ENCODE assay signal across 11 mouse cellular contexts in genomic region chrX:101979267-101979666, GRCm38 (mm10).
DNase-seq lines count a peak whose midpoint lies in the region; ATAC-seq and TF ChIP-seq lines count a peak whose summit lies in the region.
"Had no signal": no experiment of that assay in that cellular context is flagged by ENCODE, and none has a peak within 500 bp of the region (broad histone marks: within the 10 kb centered on the region; RNA-seq: fewer than 3 reads in every experiment).

No protein-coding gene starts in this region.

- in situ Hi-C loops in ES-E14 (cut with MboI; ENCODE audit: low sequenced_read_pairs in 2 of 2, unreplicated experiment in 2 of 2), result loop anchor here in 1 of 2 experiments (10.0 kb wide), 1 partner anchor 86 kb away; no protein-coding TSS in a partner anchor

- no peak overlapping the region for H3K27ac ChIP-seq in kidney, adult 2 months (ENCODE audit: insufficient read depth, low read depth, low read length)
- no peak overlapping the region for H3K27ac ChIP-seq in ES-E14 (ENCODE audit: insufficient read depth, low read depth, low read length, poor library complexity, severe bottlenecking)
- H3K27ac ChIP-seq in embryonic facial prominence, embryonic 14.5 days (replicated peaks; ENCODE audit: low read depth, low read length), result peak overlapping the region; percentile 30; the same call in 1 of the 2 replicates
- no peak overlapping the region for H3K27ac ChIP-seq in forebrain, embryonic 16.5 days (ENCODE audit: low read length)
- H3K27ac ChIP-seq: macrophage had no signal

- no peak overlapping the region for H3K4me2 ChIP-seq in embryonic facial prominence, embryonic 14.5 days (ENCODE audit: low read depth, low read length)
- H3K4me2 ChIP-seq in forebrain, embryonic 16.5 days (ENCODE audit: low read length), result no peak overlapping the region

- WGBS in kidney, adult 2 months, result 45% methylated on average over 5 of the region's 5 CpGs
- 35% methylated on average over 5 of the region's 5 CpGs for WGBS in embryonic facial prominence, embryonic 14.5 days
- 41% methylated on average over 5 of the region's 5 CpGs for WGBS in forebrain, embryonic 16.5 days

- H3K36me3 ChIP-seq in kidney, adult 2 months (ENCODE audit: control insufficient read depth, insufficient read depth, low read length), result no peaks in the 10 kb centered on the region
- no peaks in the 10 kb centered on the region for H3K36me3 ChIP-seq in ES-E14 (ENCODE audit: control insufficient read depth, insufficient read depth, low read length, poor library complexity, severe bottlenecking)
- H3K36me3 ChIP-seq in embryonic facial prominence, embryonic 14.5 days (ENCODE audit: control insufficient read depth, insufficient read depth, low read length), result no peaks in the 10 kb centered on the region
- H3K36me3 ChIP-seq in forebrain, embryonic 16.5 days (ENCODE audit: control insufficient read depth, insufficient read depth), result no peaks in the 10 kb centered on the region

- no peaks in the 10 kb centered on the region for H3K27me3 ChIP-seq in kidney, adult 2 months (replicated peaks; ENCODE audit: control insufficient read depth, insufficient read depth, low read length)
- H3K27me3 ChIP-seq in embryonic facial prominence, embryonic 14.5 days (replicated peaks; ENCODE audit: control insufficient read depth, insufficient read depth, low read length), result peaks cover 4% of the 10 kb centered on the region; the same call in 1 of the 2 replicates
- no peaks in the 10 kb centered on the region; the same call in 1 of the 2 replicates for H3K27me3 ChIP-seq in forebrain, embryonic 16.5 days (replicated peaks; ENCODE audit: control insufficient read depth, insufficient read depth, low read length)

- H3K4me3 ChIP-seq in kidney, adult 2 months (ENCODE audit: insufficient read depth, low read depth, low read length), result no peak overlapping the region
- peak overlapping the region in 1 of 2 experiments; percentile 44; a peak in 1 of 4 replicates for H3K4me3 ChIP-seq in ES-E14 (ENCODE audit: insufficient read depth in 1 of 2, low read depth in 1 of 2, low read length in 2 of 2, poor library complexity in 1 of 2, severe bottlenecking in 1 of 2)
- no peak overlapping the region for H3K4me3 ChIP-seq in embryonic facial prominence, embryonic 14.5 days (ENCODE audit: low read depth, low read length)
- H3K4me3 ChIP-seq in forebrain, embryonic 16.5 days (replicated peaks; ENCODE audit: low read length), result no peak overlapping the region
- H3K4me3 ChIP-seq: erythroblast, embryonic 14.5 days had no signal

- no peak overlapping the region for H3K9ac ChIP-seq in ES-E14 (ENCODE audit: insufficient read depth, low read depth, low read length, poor library complexity, severe bottlenecking)
- no peak overlapping the region for H3K9ac ChIP-seq in embryonic facial prominence, embryonic 14.5 days (ENCODE audit: low read depth, low read length)
- no peak overlapping the region for H3K9ac ChIP-seq in forebrain, embryonic 16.5 days (replicated peaks; ENCODE audit: low read depth, low read length)

- TF ChIP-seq CTCF in kidney, adult 2 months (conservative IDR thresholded peaks at IDR 0.05; ENCODE audit: insufficient read depth, insufficient read length, low read depth, low read length), result no peak

- H3K4me1 ChIP-seq in kidney, adult 2 months (ENCODE audit: control insufficient read depth, insufficient read depth, low read length), result peaks cover 3% of the 10 kb centered on the region; the same call in 1 of the 2 replicates
- H3K4me1 ChIP-seq in ES-E14 (ENCODE audit: control insufficient read depth in 2 of 2, insufficient read depth in 2 of 2, low read length in 2 of 2, poor library complexity in 1 of 2), result peaks cover 0 to 6% of the 10 kb centered on the region in 2 experiments; a peak in 1 of 4 replicates
- H3K4me1 ChIP-seq in embryonic facial prominence, embryonic 14.5 days (ENCODE audit: control insufficient read depth, insufficient read depth, low read length), result no peaks in the 10 kb centered on the region
- no peaks in the 10 kb centered on the region for H3K4me1 ChIP-seq in forebrain, embryonic 16.5 days (replicated peaks; ENCODE audit: control insufficient read depth, insufficient read depth, low read length)

- intact Hi-C loops in left cerebral cortex, postnatal 36 days (cut with DNase I), result no loop called here

- no peak for TF ChIP-seq POLR2A in kidney, adult 2 months (IDR thresholded peaks at IDR 0.05; ENCODE audit: low read depth, low read length)

- peak; percentile 2 for DNase-seq in kidney, adult 2 months
- DNase-seq in kidney, postnatal 25 days, result no peak
- DNase-seq in ES-E14 (ENCODE audit: low read depth, low spot score), result peak; percentile 44
- DNase-seq in embryonic facial prominence, embryonic 14.5 days (ENCODE audit: low spot score), result peak; percentile 65
- no peak for DNase-seq in left cerebral cortex, postnatal 36 days (ENCODE audit: low spot score in 2 of 2)
- DNase-seq in right cerebral cortex, postnatal 25 days, result no peak
- DNase-seq: thymus, adult 2 months had no signal

- peak; percentile 82 for ATAC-seq in embryonic facial prominence, embryonic 14.5 days (ENCODE audit: low read depth)
- peak; percentile 82 for ATAC-seq in megakaryocyte progenitor cell, adult 5-6 weeks (replicated peaks; ENCODE audit: poor library complexity)
- no peak for ATAC-seq in forebrain, embryonic 16.5 days

- no peaks in the 10 kb centered on the region for H3K9me3 ChIP-seq in ES-E14 (ENCODE audit: control insufficient read depth, insufficient read depth, low read depth, low read length)
- H3K9me3 ChIP-seq in embryonic facial prominence, embryonic 14.5 days (ENCODE audit: control insufficient read depth, low read length), result no peaks in the 10 kb centered on the region
- peaks cover 2% of the 10 kb centered on the region; the same call in 1 of the 2 replicates for H3K9me3 ChIP-seq in forebrain, embryonic 16.5 days (ENCODE audit: control insufficient read depth, low read length)

TF ChIP-seq in ES-E14, 5 proteins besides CTCF, POLR2A, EP300 and RAD21:
- TF ChIP-seq ZC3H11A (IDR thresholded peaks at IDR 0.05; ENCODE audit: borderline replicate concordance, low read depth, low read length) (no peak), CHD2 (IDR thresholded peaks at IDR 0.05; ENCODE audit: low read depth, low read length) (peak; percentile 89)

Comparison
In these comparisons a context has a peak if more than half of its experiments do, and no peak if none do; other contexts are left out.
1. DNase-seq: peak in kidney, adult 2 months (single experiment), ES-E14 (single experiment) and embryonic facial prominence, embryonic 14.5 days (single experiment); none in kidney, postnatal 25 days (0 of 2), left cerebral cortex, postnatal 36 days (0 of 2) and right cerebral cortex, postnatal 25 days (single experiment).